ENCODE assay signal across 8 mouse cellular contexts in genomic region chr13:45871554-45871953, GRCm38 (mm10).
DNase-seq lines count a peak whose midpoint lies in the region; ATAC-seq lines count a peak whose summit lies in the region.

No protein-coding gene starts in this region.

- 0 out of 2 replicates have a peak overlapping the region, but pooled peaks have one; percentile 9 for H3K4me2 ChIP-seq in lung, embryonic 15.5 days
- H3K4me2 ChIP-seq in liver, embryonic 15.5 days = peak overlapping the region; percentile 34
- no peak overlapping the region for H3K4me2 ChIP-seq in forebrain, embryonic 13.5 days

- H3K4me3 ChIP-seq in lung, embryonic 15.5 days = no peak overlapping the region
- no peak overlapping the region for H3K4me3 ChIP-seq in liver, embryonic 15.5 days (replicated peaks)
- H3K4me3 ChIP-seq in forebrain, embryonic 13.5 days = no peak overlapping the region

- H3K9ac ChIP-seq in lung, embryonic 15.5 days = no peak overlapping the region
- no peak overlapping the region for H3K9ac ChIP-seq in liver, embryonic 15.5 days
- no peak overlapping the region for H3K9ac ChIP-seq in forebrain, embryonic 13.5 days

- ATAC-seq in lung, embryonic 15.5 days (ENCODE audit: borderline replicate concordance, extremely low read depth, low FRiP score, low TSS enrichment) = no peak
- ATAC-seq in liver, embryonic 15.5 days (ENCODE audit: insufficient read depth) = no peak
- ATAC-seq in forebrain, embryonic 13.5 days = no peak

- peak; percentile 32 to 48 for DNase-seq in adrenal gland, postnatal 36 days
- DNase-seq in adrenal gland, postnatal 4 days (ENCODE audit: low spot score in 2 of 2) = no peak
- no peak for DNase-seq in lung, postnatal 36 days
- peak; percentile 36 for DNase-seq in yolk sac, embryonic 10.5 days (ENCODE audit: low spot score)
- DNase-seq in frontal cortex, postnatal 10 days (ENCODE audit: low spot score in 2 of 2) = no peak

- no peak overlapping the region for H3K27ac ChIP-seq in lung, embryonic 15.5 days
- H3K27ac ChIP-seq in liver, embryonic 15.5 days (replicated peaks) = no peak overlapping the region
- no peak overlapping the region for H3K27ac ChIP-seq in forebrain, embryonic 13.5 days

- no peaks in the 10 kb centered on the region for H3K36me3 ChIP-seq in lung, embryonic 15.5 days
- H3K36me3 ChIP-seq in liver, embryonic 15.5 days (replicated peaks) = peaks cover 5% of the 10 kb centered on the region
- no peaks in the 10 kb centered on the region for H3K36me3 ChIP-seq in forebrain, embryonic 13.5 days (ENCODE audit: poor library complexity, severe bottlenecking)

- 44% methylated on average over 7 of the region's 7 CpGs for WGBS in lung, embryonic 15.5 days
- 63% methylated on average over 7 of the region's 7 CpGs for WGBS in liver, embryonic 15.5 days (ENCODE audit: insufficient replicate concordance)
- 90% methylated on average over 7 of the region's 7 CpGs for WGBS in forebrain, embryonic 13.5 days

- no peaks in the 10 kb centered on the region for H3K9me3 ChIP-seq in lung, embryonic 15.5 days
- H3K9me3 ChIP-seq in liver, embryonic 15.5 days (replicated peaks) = no peaks in the 10 kb centered on the region
- H3K9me3 ChIP-seq in forebrain, embryonic 13.5 days (replicated peaks) = no peaks in the 10 kb centered on the region

- no peaks in the 10 kb centered on the region for H3K4me1 ChIP-seq in lung, embryonic 15.5 days
- H3K4me1 ChIP-seq in liver, embryonic 15.5 days (replicated peaks) = peaks cover 37% of the 10 kb centered on the region
- H3K4me1 ChIP-seq in forebrain, embryonic 13.5 days = peaks cover 6% of the 10 kb centered on the region; the same call in 1 of the 2 replicates

- H3K27me3 ChIP-seq in lung, embryonic 15.5 days = no peaks in the 10 kb centered on the region
- H3K27me3 ChIP-seq in liver, embryonic 15.5 days = no peaks in the 10 kb centered on the region
- H3K27me3 ChIP-seq in forebrain, embryonic 13.5 days = no peaks in the 10 kb centered on the region

Comparison
In these comparisons a context has a peak if more than half of its experiments do, and no peak if none do; other contexts are left out.
1. DNase-seq: peak in adrenal gland, postnatal 36 days (2 of 2) and yolk sac, embryonic 10.5 days (single experiment); none in adrenal gland, postnatal 4 days (0 of 2), lung, postnatal 36 days (single experiment) and frontal cortex, postnatal 10 days (0 of 2).